Mouse (Mus musculus): ENCODE results near the gene Gm20388.

GRCm38 (mm10) chr8:120877005-120877404 is 966.4 kb downstream of the Gm20388 start:
- no peak for TF ChIP-seq CTCF (IDR thresholded peaks at IDR 0.05; ENCODE audit: low read depth)
- TF ChIP-seq EP300 (IDR thresholded peaks at IDR 0.05; ENCODE audit: low read depth) = no peak
